Mouse (Mus musculus) cerebellum, postnatal 4 days (tissue): ENCODE measurements around the gene Gmds.

Experiments used
- DNase-seq, 2 experiments: peaks; one replicate each; pipeline ENCODE4 v3.0.0; 2022; ENCODE audit warnings: low spot score in 2 of 2, mixed read lengths in 1 of 2

Gene Gmds

GRCm38 (mm10) chr13:31792480-31793132 is 545.9 kb downstream of the Gmds start:
- DNase-seq, result peak in 1 of 2 experiments; percentile 60

GRCm38 (mm10) chr13:31784757-31785156 is 553.8 kb downstream of the Gmds start:
- DNase-seq, result no peak

GRCm38 (mm10) chr13:31782063-31782462 is 556.5 kb downstream of the Gmds start:
- DNase-seq, result no peak

GRCm38 (mm10) chr13:31780299-31780698 is 558.2 kb downstream of the Gmds start:
- no peak for DNase-seq

GRCm38 (mm10) chr13:31779281-31779981 is 559.1 kb downstream of the Gmds start:
- DNase-seq, result no peak

- no peak for DNase-seq
Observed at GRCm38 (mm10) chr13:31775762-31776161, 562.8 kb downstream of the Gmds start.

- DNase-seq, result no peak
Observed at GRCm38 (mm10) chr13:31772882-31773281, 565.7 kb downstream of the Gmds start.
